Mouse (Mus musculus): Measurements from ENCODE around the gene Enox2.

DNA sequence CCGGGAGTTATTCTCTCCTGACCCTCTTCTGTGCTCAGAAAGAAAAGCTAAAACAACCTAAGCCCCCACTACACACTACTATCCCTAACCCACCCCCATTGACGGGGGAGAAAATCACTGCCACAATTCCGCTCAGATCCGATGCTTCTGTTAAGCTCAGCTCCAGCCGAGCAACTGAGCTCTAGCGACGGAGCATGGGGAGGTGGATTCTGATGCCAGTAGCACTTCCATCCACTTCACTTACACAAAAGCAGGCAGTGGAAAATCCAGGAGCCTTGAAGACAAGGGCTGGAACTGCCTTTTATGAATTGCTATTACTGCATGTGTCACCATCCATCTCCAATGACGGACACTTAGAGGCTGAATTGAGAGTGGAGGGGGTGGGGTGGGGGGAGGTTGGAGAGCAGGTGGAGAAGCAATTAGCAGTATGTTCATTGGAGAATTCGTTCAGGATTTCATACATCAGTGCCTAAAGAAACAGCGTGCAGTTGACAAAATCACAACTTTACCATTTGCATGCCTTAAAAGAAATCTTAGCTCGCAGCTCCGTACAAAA lies 14.5 kb downstream of the Enox2 start:
- no peak for TF ChIP-seq CTCF (IDR thresholded peaks at IDR 0.05; ENCODE audit: borderline replicate concordance, extremely low read depth, insufficient read depth, insufficient read length)
- no peak for TF ChIP-seq POLR2A (IDR thresholded peaks at IDR 0.05; ENCODE audit: borderline replicate concordance, extremely low read depth, insufficient read depth, insufficient read length, poor library complexity, severe bottlenecking)

Data from brain, embryonic 14.5 days (tissue).